Mouse (Mus musculus): ENCODE measurements around the gene Whrn. TPM values are rescaled to one million over a fixed set of nuclear protein-coding genes. Genes with fewer than 3 reads are reported as not detected.

Whrn gene
- polyA plus RNA-seq, 1 experiment from 2014 or later = 1.9 TPM

- WGBS = 93% methylated on average over 4 of the region's 4 CpGs
- peaks cover 39% of the 10 kb centered on the region for H3K36me3 ChIP-seq (ENCODE audit: insufficient read depth, low read length)
- TF ChIP-seq CTCF (IDR thresholded peaks at IDR 0.05) (no peak), EP300 (IDR thresholded peaks at IDR 0.05) (no peak)
- H3K4me3 ChIP-seq (ENCODE audit: low read depth, low read length) = no peak overlapping the region
- no peak overlapping the region for H3K4me2 ChIP-seq (replicated peaks; ENCODE audit: low read depth, low read length)
- no peak overlapping the region for H3K9ac ChIP-seq (replicated peaks; ENCODE audit: low read depth)
- H3K4me1 ChIP-seq (ENCODE audit: insufficient read depth, low read depth, low read length) = no peaks in the 10 kb centered on the region
- ATAC-seq (no peak), DNase-seq (ENCODE audit: low spot score) (no peak)
- H3K9me3 ChIP-seq (ENCODE audit: low read length) = no peaks in the 10 kb centered on the region
- no peak overlapping the region for H3K27ac ChIP-seq (ENCODE audit: low read length)
- no peaks in the 10 kb centered on the region for H3K27me3 ChIP-seq (replicated peaks; ENCODE audit: insufficient read depth, low read length)
Measured at GRCm38 (mm10) chr4:63382676-63383369, 113.0 kb downstream of the Whrn start.

DNA sequence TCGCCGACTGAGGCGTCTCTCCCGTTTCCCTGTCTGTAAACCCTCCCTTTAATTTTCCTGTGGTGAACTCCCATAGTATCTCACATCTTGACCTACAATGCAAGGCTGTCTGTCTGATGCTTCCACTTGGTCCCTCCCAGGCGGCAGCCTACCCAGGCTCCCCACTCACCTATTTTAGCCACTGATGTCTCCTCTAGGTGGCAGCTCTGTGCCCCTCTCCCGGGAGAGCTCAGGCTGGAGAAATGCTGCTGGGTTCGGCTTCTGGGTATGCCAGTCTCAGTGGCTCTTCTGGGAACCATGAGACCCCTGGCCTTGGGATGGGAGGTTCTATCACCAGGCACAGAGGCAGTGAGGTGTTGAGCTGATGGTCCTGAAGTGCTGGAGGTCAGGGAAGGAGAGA is 118.3 kb downstream of the Whrn start:
- no peaks in the 10 kb centered on the region for H3K27me3 ChIP-seq (replicated peaks; ENCODE audit: insufficient read depth, low read length)
- no peaks in the 10 kb centered on the region for H3K9me3 ChIP-seq (ENCODE audit: low read length)
- H3K4me1 ChIP-seq (ENCODE audit: insufficient read depth, low read depth, low read length) = no peaks in the 10 kb centered on the region
- H3K4me3 ChIP-seq (ENCODE audit: low read depth, low read length) = no peak overlapping the region
- no peak overlapping the region for H3K27ac ChIP-seq (ENCODE audit: low read length)
- H3K9ac ChIP-seq (replicated peaks; ENCODE audit: low read depth) = no peak overlapping the region
- DNase-seq (ENCODE audit: low spot score) = no peak
- no peak for ATAC-seq
- TF ChIP-seq CTCF (IDR thresholded peaks at IDR 0.05) = peak; percentile 51
- no peak for TF ChIP-seq EP300 (IDR thresholded peaks at IDR 0.05)
- peaks cover 42% of the 10 kb centered on the region for H3K36me3 ChIP-seq (ENCODE audit: insufficient read depth, low read length)
- WGBS = 66% methylated on average over 7 of the region's 7 CpGs
- H3K4me2 ChIP-seq (replicated peaks; ENCODE audit: low read depth, low read length) = no peak overlapping the region

DNA sequence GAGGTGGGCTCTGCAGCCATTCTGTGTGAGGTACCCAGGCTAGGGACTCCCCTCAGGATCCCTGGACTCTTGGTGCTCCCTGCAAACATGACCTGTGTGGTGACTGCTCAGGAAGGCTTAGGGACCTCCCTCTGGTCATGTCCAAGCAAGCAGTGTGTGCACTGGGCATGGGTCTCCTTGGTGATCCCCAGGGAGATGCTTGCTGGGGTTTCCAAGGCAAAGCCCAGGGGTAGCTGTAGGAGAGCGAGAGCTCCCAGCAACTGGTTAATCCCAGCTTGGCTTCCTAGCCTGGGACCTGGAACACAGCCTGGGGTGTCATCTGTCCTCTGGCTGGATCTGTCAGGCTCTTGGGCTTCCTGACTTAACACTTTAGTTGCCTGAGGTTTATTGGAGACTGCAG is 120.4 kb downstream of the Whrn start:
- Histone ChIP-seq H3K27me3 (replicated peaks; ENCODE audit: insufficient read depth, low read length) (no peaks in the 10 kb centered on the region), H3K9ac (replicated peaks; ENCODE audit: low read depth) (no peak overlapping the region), H3K27ac (ENCODE audit: low read length) (no peak overlapping the region), H3K9me3 (ENCODE audit: low read length) (no peaks in the 10 kb centered on the region), H3K4me1 (ENCODE audit: insufficient read depth, low read depth, low read length) (no peaks in the 10 kb centered on the region), H3K36me3 (ENCODE audit: insufficient read depth, low read length) (peaks cover 27% of the 10 kb centered on the region), H3K4me3 (ENCODE audit: low read depth, low read length) (no peak overlapping the region), H3K4me2 (replicated peaks; ENCODE audit: low read depth, low read length) (no peak overlapping the region)
- DNase-seq (ENCODE audit: low spot score) (no peak), ATAC-seq (peak; percentile 20)
- TF ChIP-seq EP300 (IDR thresholded peaks at IDR 0.05) (no peak), CTCF (IDR thresholded peaks at IDR 0.05) (no peak)
- 64% methylated on average over 1 of the region's 1 CpGs for WGBS

DNA sequence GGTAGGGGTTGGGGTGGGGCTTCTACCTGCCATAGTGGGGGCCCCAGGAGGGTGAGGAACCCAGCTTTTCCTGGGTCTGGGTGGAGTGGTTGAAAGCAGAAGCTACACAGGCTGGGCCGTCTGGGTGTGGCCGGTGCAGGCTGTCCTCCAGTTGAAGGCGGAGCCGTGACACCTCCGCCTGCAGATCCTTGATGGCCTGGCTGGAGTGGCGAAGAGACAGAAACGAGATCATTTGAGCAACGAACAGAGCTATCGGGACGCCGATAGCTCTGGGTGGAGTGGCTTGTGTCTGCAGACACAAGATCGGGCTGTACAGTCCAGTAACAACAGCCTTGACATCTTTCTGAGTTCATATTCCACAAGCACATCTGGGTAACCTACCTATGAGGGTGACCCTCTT is 121.5 kb downstream of the Whrn start:
- Histone ChIP-seq H3K27ac (ENCODE audit: low read length) (no peak overlapping the region), H3K4me3 (ENCODE audit: low read depth, low read length) (no peak overlapping the region), H3K27me3 (replicated peaks; ENCODE audit: insufficient read depth, low read length) (no peaks in the 10 kb centered on the region), H3K9ac (replicated peaks; ENCODE audit: low read depth) (no peak overlapping the region), H3K36me3 (ENCODE audit: insufficient read depth, low read length) (peaks cover 23% of the 10 kb centered on the region; the same call in 1 of the 2 replicates), H3K4me1 (ENCODE audit: insufficient read depth, low read depth, low read length) (no peaks in the 10 kb centered on the region), H3K9me3 (ENCODE audit: low read length) (no peaks in the 10 kb centered on the region), H3K4me2 (replicated peaks; ENCODE audit: low read depth, low read length) (no peak overlapping the region)
- DNase-seq (ENCODE audit: low spot score) = no peak
- 79% methylated on average over 12 of the region's 12 CpGs for WGBS
- no peak for ATAC-seq
- TF ChIP-seq CTCF (IDR thresholded peaks at IDR 0.05) = no peak
- no peak for TF ChIP-seq EP300 (IDR thresholded peaks at IDR 0.05)

GRCm38 (mm10) chr4:63373404-63373803 is 122.4 kb downstream of the Whrn start:
- no peak overlapping the region for H3K27ac ChIP-seq (ENCODE audit: low read length)
- TF ChIP-seq CTCF (IDR thresholded peaks at IDR 0.05) = no peak
- no peak for TF ChIP-seq EP300 (IDR thresholded peaks at IDR 0.05)
- 90% methylated on average over 8 of the region's 8 CpGs for WGBS
- H3K4me1 ChIP-seq (ENCODE audit: insufficient read depth, low read depth, low read length) = no peaks in the 10 kb centered on the region
- no peaks in the 10 kb centered on the region for H3K27me3 ChIP-seq (replicated peaks; ENCODE audit: insufficient read depth, low read length)
- DNase-seq (ENCODE audit: low spot score) (no peak), ATAC-seq (no peak)
- no peak overlapping the region for H3K9ac ChIP-seq (replicated peaks; ENCODE audit: low read depth)
- peaks cover 20% of the 10 kb centered on the region; the same call in 1 of the 2 replicates for H3K36me3 ChIP-seq (ENCODE audit: insufficient read depth, low read length)
- H3K4me2 ChIP-seq (replicated peaks; ENCODE audit: low read depth, low read length) = no peak overlapping the region
- H3K4me3 ChIP-seq (ENCODE audit: low read depth, low read length) = no peak overlapping the region
- H3K9me3 ChIP-seq (ENCODE audit: low read length) = no peaks in the 10 kb centered on the region

GRCm38 (mm10) chr4:63371890-63372289 is 123.9 kb downstream of the Whrn start:
- H3K9ac ChIP-seq (replicated peaks; ENCODE audit: low read depth) = no peak overlapping the region
- no peak overlapping the region for H3K4me3 ChIP-seq (ENCODE audit: low read depth, low read length)
- H3K4me2 ChIP-seq (replicated peaks; ENCODE audit: low read depth, low read length) = no peak overlapping the region
- 42% methylated on average over 3 of the region's 3 CpGs for WGBS
- no peak for ATAC-seq
- no peaks in the 10 kb centered on the region for H3K9me3 ChIP-seq (ENCODE audit: low read length)
- no peaks in the 10 kb centered on the region for H3K4me1 ChIP-seq (ENCODE audit: insufficient read depth, low read depth, low read length)
- DNase-seq (ENCODE audit: low spot score) = peak; percentile 40
- peaks cover 32% of the 10 kb centered on the region for H3K36me3 ChIP-seq (ENCODE audit: insufficient read depth, low read length)
- TF ChIP-seq CTCF (IDR thresholded peaks at IDR 0.05) (peak; percentile 70), EP300 (IDR thresholded peaks at IDR 0.05) (no peak)
- H3K27ac ChIP-seq (ENCODE audit: low read length) = no peak overlapping the region
- no peaks in the 10 kb centered on the region for H3K27me3 ChIP-seq (replicated peaks; ENCODE audit: insufficient read depth, low read length)

Data from lung, postnatal 0 days (tissue).